ENCODE assay signal across 9 mouse cellular contexts in the genomic region with DNA sequence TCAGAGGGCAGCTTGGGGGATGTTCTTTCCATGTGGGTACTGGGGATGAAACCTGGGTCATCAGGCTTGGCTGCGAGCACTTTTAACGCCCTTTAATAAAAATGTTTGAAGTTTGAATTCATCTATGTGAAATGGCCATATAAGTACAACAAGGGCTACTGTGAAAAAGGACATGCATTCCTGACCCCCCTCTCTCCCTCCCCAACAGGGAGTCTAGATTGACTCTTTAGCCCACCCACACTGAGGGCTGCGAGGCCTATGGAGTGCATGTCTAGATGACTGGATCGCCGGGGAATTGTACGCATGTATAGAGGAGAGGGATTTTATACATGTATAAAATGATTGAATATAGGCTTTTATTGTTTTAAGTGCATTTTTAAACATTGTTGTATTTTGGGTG. TPM values are rescaled to one million over a fixed set of nuclear protein-coding genes. Genes with fewer than 3 reads are reported as not detected.
DNase-seq lines count a peak whose midpoint lies in the region; ATAC-seq and TF ChIP-seq lines count a peak whose summit lies in the region.
"Had no signal": no experiment of that assay in that cellular context is flagged by ENCODE, and none has a peak within 500 bp of the region (broad histone marks: within the 10 kb centered on the region; RNA-seq: fewer than 3 reads in every experiment).

No protein-coding gene starts in this region.

- peak overlapping the region; percentile 50; the same call in 1 of the 2 replicates for H3K9ac ChIP-seq in embryonic facial prominence, embryonic 11.5 days (replicated peaks; ENCODE audit: low read length)
- peak overlapping the region; percentile 74 for H3K9ac ChIP-seq in intestine, embryonic 14.5 days (ENCODE audit: low read length)

- ATAC-seq in embryonic facial prominence, embryonic 11.5 days (replicated peaks; ENCODE audit: insufficient number of reproducible peaks, low FRiP score, low TSS enrichment, low read depth): no peak
- no peak for ATAC-seq in intestine, embryonic 14.5 days (replicated peaks; ENCODE audit: low FRiP score, low TSS enrichment, low read depth)

- H3K4me3 ChIP-seq in embryonic facial prominence, embryonic 11.5 days (ENCODE audit: low read depth, low read length): peak overlapping the region; percentile 70
- peak overlapping the region; percentile 76 for H3K4me3 ChIP-seq in intestine, embryonic 14.5 days (ENCODE audit: low read depth, low read length)
- H3K4me3 ChIP-seq in myocyte: peak overlapping the region; percentile 81

- no peaks in the 10 kb centered on the region for H3K27me3 ChIP-seq in embryonic facial prominence, embryonic 11.5 days (ENCODE audit: control insufficient read depth, insufficient read depth, low read length)
- H3K27me3 ChIP-seq in intestine, embryonic 14.5 days (replicated peaks; ENCODE audit: control insufficient read depth, insufficient read depth, low read length): no peaks in the 10 kb centered on the region
- H3K27me3 ChIP-seq in myocyte (ENCODE audit: control insufficient read depth, insufficient read depth, insufficient read length): no peaks in the 10 kb centered on the region

- no peaks in the 10 kb centered on the region for H3K9me3 ChIP-seq in embryonic facial prominence, embryonic 11.5 days (replicated peaks; ENCODE audit: control insufficient read depth, low read length)
- no peaks in the 10 kb centered on the region for H3K9me3 ChIP-seq in intestine, embryonic 14.5 days (ENCODE audit: control insufficient read depth, low read length)

- peak; percentile 17 to 30 for DNase-seq in kidney, postnatal 4 days
- no peak for DNase-seq in kidney, postnatal 25 days
- DNase-seq in embryonic facial prominence, embryonic 11.5 days (ENCODE audit: low spot score): no peak
- DNase-seq in intestine, embryonic 14.5 days (ENCODE audit: low spot score): peak; percentile 58
- DNase-seq in right cerebral cortex, adult 2 months (ENCODE audit: low spot score in 2 of 2): no peak
- no peak for DNase-seq in adrenal gland, adult 18-20 months (ENCODE audit: low spot score in 2 of 2)
- DNase-seq in urinary bladder, adult 2 months (ENCODE audit: low spot score): no peak

- TF ChIP-seq POLR2A in myocyte (IDR thresholded peaks at IDR 0.05; ENCODE audit: insufficient read length, low read depth): no peak

- no peak overlapping the region for H3K27ac ChIP-seq in embryonic facial prominence, embryonic 11.5 days (replicated peaks; ENCODE audit: low read depth, low read length)
- peak overlapping the region; percentile 90 for H3K27ac ChIP-seq in intestine, embryonic 14.5 days (ENCODE audit: low read depth)

- H3K79me2 ChIP-seq in myocyte (ENCODE audit: control insufficient read depth, insufficient read depth): peaks cover 4% of the 10 kb centered on the region

- no peaks in the 10 kb centered on the region for H3K4me1 ChIP-seq in embryonic facial prominence, embryonic 11.5 days (ENCODE audit: control insufficient read depth, insufficient read depth, low read length)
- 0 out of 2 replicates have a peak, but pooled peaks cover 9% of the 10 kb centered on the region for H3K4me1 ChIP-seq in intestine, embryonic 14.5 days (replicated peaks; ENCODE audit: control insufficient read depth, insufficient read depth, low read length)

- H3ac ChIP-seq in myocyte (ENCODE audit: control insufficient read depth, insufficient read length): peak overlapping the region; percentile 24

- peak overlapping the region; percentile 32 for H3K4me2 ChIP-seq in embryonic facial prominence, embryonic 11.5 days (ENCODE audit: low read depth, low read length)
- peak overlapping the region; percentile 84 for H3K4me2 ChIP-seq in intestine, embryonic 14.5 days (ENCODE audit: low read length)
- H3K4me2 ChIP-seq in myocyte (ENCODE audit: low read depth): peak overlapping the region; percentile 99

- no peaks in the 10 kb centered on the region for H3K36me3 ChIP-seq in embryonic facial prominence, embryonic 11.5 days (replicated peaks; ENCODE audit: control insufficient read depth, insufficient read depth, low read depth, low read length)
- no peaks in the 10 kb centered on the region for H3K36me3 ChIP-seq in intestine, embryonic 14.5 days (ENCODE audit: control insufficient read depth, insufficient read depth, low read length)
- H3K36me3 ChIP-seq in myocyte (ENCODE audit: control insufficient read depth, insufficient read depth): no peaks in the 10 kb centered on the region

- WGBS in embryonic facial prominence, embryonic 11.5 days: 75% methylated on average over 6 of the region's 6 CpGs
- WGBS in intestine, embryonic 14.5 days: 55% methylated on average over 6 of the region's 6 CpGs

TF ChIP-seq in myocyte, 11 proteins besides CTCF, POLR2A, EP300 and RAD21:
- TF ChIP-seq SRF (IDR thresholded peaks at IDR 0.05; ENCODE audit: control insufficient read depth, insufficient read length, low read depth) (no peak), REST (IDR thresholded peaks at IDR 0.05; ENCODE audit: insufficient read depth, insufficient read length) (no peak), POLR2AphosphoS2 (IDR thresholded peaks at IDR 0.05; ENCODE audit: insufficient read length, low read depth) (no peak), CEBPB (IDR thresholded peaks at IDR 0.05; ENCODE audit: insufficient read depth, poor library complexity, severe bottlenecking) (no peak), USF1 (IDR thresholded peaks at IDR 0.05; ENCODE audit: low read depth) (no peak), MAX (IDR thresholded peaks at IDR 0.05; ENCODE audit: low read depth) (no peak), MYOG (IDR thresholded peaks at IDR 0.05; ENCODE audit: control insufficient read depth in 1 of 3, insufficient read depth in 1 of 3, insufficient read length in 2 of 3, low read depth in 2 of 3) (no peak), MYOD1 (IDR thresholded peaks at IDR 0.05; ENCODE audit: control insufficient read depth in 1 of 3, insufficient read length in 2 of 3, low read depth in 2 of 3) (no peak), TCF3 (IDR thresholded peaks at IDR 0.05; ENCODE audit: insufficient read length, low read depth) (no peak), E2F4 (IDR thresholded peaks at IDR 0.05; ENCODE audit: insufficient read depth) (no peak), TCF12 (IDR thresholded peaks at IDR 0.05; ENCODE audit: insufficient read depth, poor library complexity, severe bottlenecking) (no peak)

RNA-seq across cellular contexts. Expression of gene Ecsit, which starts 0.8 kb away (rescaled TPM):
- 25.2 and 26.6 TPM in 2 replicates for polyA plus RNA-seq in embryonic facial prominence, embryonic 11.5 days (2014; fragmentation: Nextera tagmentation; extraction: Ambion mirVana)
- polyA plus RNA-seq in intestine, embryonic 14.5 days (2014; fragmentation: Nextera tagmentation; extraction: Ambion mirVana): 35.2 and 43.4 TPM in 2 replicates
- 37.0 TPM for polyA plus RNA-seq in myocyte (2012; fragmentation: generic; extraction: Trizol)
- total RNA-seq in adrenal gland, adult 18-20 months (2021): 10 to 100 TPM; 49.0 to 64.4 TPM
- 39.4 and 40.3 TPM in 2 replicates for polyA plus RNA-seq in urinary bladder, adult 2 months (2012; rRNA removed)

RNA-seq across cellular contexts. Expression of gene Cnn1, which starts 13.0 kb away (rescaled TPM):
- polyA plus RNA-seq in embryonic facial prominence, embryonic 11.5 days (2014; fragmentation: Nextera tagmentation; extraction: Ambion mirVana): 1.4 and 4.0 TPM in 2 replicates
- 322 and 380 TPM in 2 replicates for polyA plus RNA-seq in intestine, embryonic 14.5 days (2014; fragmentation: Nextera tagmentation; extraction: Ambion mirVana)
- 7.1 TPM for polyA plus RNA-seq in myocyte (2012; fragmentation: generic; extraction: Trizol)
- total RNA-seq in adrenal gland, adult 18-20 months (2021): 1 to 10 TPM in 1 of 2 experiments, under 1 TPM in 1; 0.99 to 2.7 TPM
- 3,917 and 4,778 TPM in 2 replicates for polyA plus RNA-seq in urinary bladder, adult 2 months (2012; rRNA removed)

RNA-seq across cellular contexts. Expression of gene Zfp653, which starts 14.8 kb away (rescaled TPM):
- polyA plus RNA-seq in embryonic facial prominence, embryonic 11.5 days (2014; fragmentation: Nextera tagmentation; extraction: Ambion mirVana): 5.5 and 7.1 TPM in 2 replicates
- polyA plus RNA-seq in intestine, embryonic 14.5 days (2014; fragmentation: Nextera tagmentation; extraction: Ambion mirVana): 10.2 and 10.3 TPM in 2 replicates
- polyA plus RNA-seq in myocyte (2012; fragmentation: generic; extraction: Trizol): 8.3 TPM
- 1 to 10 TPM; 8.4 to 8.7 TPM for total RNA-seq in adrenal gland, adult 18-20 months (2021)
- polyA plus RNA-seq in urinary bladder, adult 2 months (2012; rRNA removed): 18.0 and 21.3 TPM in 2 replicates

RNA-seq across cellular contexts. Expression of gene Gm49318, which starts 15.0 kb away (rescaled TPM):
- not detected in 2 replicates for polyA plus RNA-seq in embryonic facial prominence, embryonic 11.5 days (2014; fragmentation: Nextera tagmentation; extraction: Ambion mirVana)
- polyA plus RNA-seq in intestine, embryonic 14.5 days (2014; fragmentation: Nextera tagmentation; extraction: Ambion mirVana): not detected in 2 replicates
- not detected for polyA plus RNA-seq in myocyte (2012; fragmentation: generic; extraction: Trizol)
- under 1 TPM in 1 of 2 experiments, not detected in 1; 0.61 TPM for total RNA-seq in adrenal gland, adult 18-20 months (2021)
- polyA plus RNA-seq in urinary bladder, adult 2 months (2012; rRNA removed): not detected in 2 replicates
- polyA plus RNA-seq: gonadal fat pad, adult 2 months had no signal

RNA-seq across cellular contexts. Expression of gene Elof1, which starts 31.0 kb away (rescaled TPM):
- 210 and 215 TPM in 2 replicates for polyA plus RNA-seq in embryonic facial prominence, embryonic 11.5 days (2014; fragmentation: Nextera tagmentation; extraction: Ambion mirVana)
- 190 and 192 TPM in 2 replicates for polyA plus RNA-seq in intestine, embryonic 14.5 days (2014; fragmentation: Nextera tagmentation; extraction: Ambion mirVana)
- 95.3 TPM for polyA plus RNA-seq in myocyte (2012; fragmentation: generic; extraction: Trizol)
- total RNA-seq in adrenal gland, adult 18-20 months (2021): 10 to 100 TPM; 73.3 to 81.8 TPM
- 74.8 and 97.4 TPM in 2 replicates for polyA plus RNA-seq in urinary bladder, adult 2 months (2012; rRNA removed)

Comparison
In these comparisons a context has a peak if more than half of its experiments do, and no peak if none do; other contexts are left out.
1. DNase-seq: peak in kidney, postnatal 4 days (2 of 2) and intestine, embryonic 14.5 days (single experiment); none in kidney, postnatal 25 days (0 of 2), embryonic facial prominence, embryonic 11.5 days (single experiment), right cerebral cortex, adult 2 months (0 of 2), adrenal gland, adult 18-20 months (0 of 2) and urinary bladder, adult 2 months (single experiment).
2. H3K4me2 ChIP-seq: peak in every context shown above with its lines; median percentile 99 in myocyte; 84 in intestine, embryonic 14.5 days; 32 in embryonic facial prominence, embryonic 11.5 days.
3. RNA of gene Cnn1, which starts 13.0 kb away (polyA plus RNA-seq): 3,917 to 4,778 TPM in urinary bladder, adult 2 months and 322 to 380 TPM in intestine, embryonic 14.5 days; 7.1 TPM in myocyte (single experiment) and 1.4 to 4.0 TPM in embryonic facial prominence, embryonic 11.5 days; every median in the first group is over 10 times any median in the second.
4. Peak in every context shown above with its lines, with median percentiles within 50 percentile points of each other: H3K4me3 ChIP-seq.